Mouse (Mus musculus) right cerebral cortex, postnatal 10 days (tissue): Measurements from ENCODE around the gene Mup10.
"Not testable (repeated sequence)": the region's sequence is repeated elsewhere in the genome, so short reads cannot be mapped to it uniquely, and the experiment has no call there.

Source experiments
- DNase-seq, 2 experiments: peaks; one replicate each; pipeline ENCODE4 v3.0.0; 2021; ENCODE audit warnings: low spot score in 2 of 2

Gene Mup10

GRCm38 (mm10) chr4:60582099-60582498 is at the start of gene Mup10:
TSS of gene Mup10 (minus strand) at chr4:60582199.
- DNase-seq, result not testable (repeated sequence)
